In the genomic region with DNA sequence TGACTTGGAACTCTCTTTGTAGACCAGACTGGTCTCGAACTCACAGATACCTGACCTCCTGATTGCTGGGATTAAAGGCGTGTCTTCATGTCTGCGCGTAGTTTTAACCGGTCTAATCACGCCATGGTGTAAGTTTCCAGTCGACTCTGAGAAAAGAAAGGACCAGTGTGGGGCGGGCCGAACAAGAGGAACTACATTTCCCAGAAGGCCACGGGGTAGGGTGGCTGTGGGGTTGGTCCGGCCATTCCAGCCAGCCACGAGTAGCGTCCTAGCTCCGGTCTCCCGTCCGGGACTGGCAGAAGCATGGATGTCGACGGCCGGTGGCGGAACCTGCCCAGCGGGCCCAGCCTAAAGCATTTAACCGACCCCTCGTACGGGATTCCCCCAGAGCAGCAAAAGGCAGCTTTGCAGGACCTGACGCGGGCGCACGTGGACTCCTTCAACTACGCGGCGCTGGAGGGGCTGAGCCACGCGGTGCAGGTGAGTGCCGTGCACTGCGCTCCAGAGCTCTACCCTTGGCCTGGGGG, we compare ENCODE assay signal across 7 mouse cellular contexts. TPM values are rescaled to one million over a fixed set of nuclear protein-coding genes. Genes with fewer than 3 reads are reported as not detected.
DNase-seq lines count a peak whose midpoint lies in the region; ATAC-seq lines count a peak whose summit lies in the region.

Gene Polr1b (plus strand): TSS at position 212 of the 527 bp plus-strand sequence.

- H3K4me1 ChIP-seq in embryonic facial prominence, embryonic 12.5 days = 0 out of 2 replicates have a peak, but pooled peaks cover 5% of the 10 kb centered on the region
- H3K4me1 ChIP-seq in limb, embryonic 11.5 days (ENCODE audit: control insufficient read depth, insufficient read depth, low read length) = no peaks in the 10 kb centered on the region
- no peaks in the 10 kb centered on the region for H3K4me1 ChIP-seq in midbrain, embryonic 14.5 days (ENCODE audit: control insufficient read depth, insufficient read depth, low read length)

- DNase-seq in adrenal gland, postnatal 25 days = peak; percentile 85
- peak; percentile 99 for DNase-seq in heart, adult 11 months
- DNase-seq in kidney, adult 18-20 months = peak; percentile 93
- DNase-seq in limb, embryonic 11.5 days (ENCODE audit: low spot score) = peak; percentile 94
- DNase-seq in midbrain, embryonic 14.5 days = peak; percentile 94
- peak; percentile 78 to 87 for DNase-seq in spleen, adult 18-20 months

- ATAC-seq in embryonic facial prominence, embryonic 12.5 days (ENCODE audit: insufficient number of reproducible peaks, insufficient read depth, low FRiP score, low TSS enrichment) = peak; percentile 99
- ATAC-seq in limb, embryonic 11.5 days (ENCODE audit: insufficient number of reproducible peaks, low FRiP score, low TSS enrichment, low read depth) = peak; percentile 97
- peak; percentile 97 for ATAC-seq in midbrain, embryonic 14.5 days (ENCODE audit: low FRiP score, low TSS enrichment)

- peak within 1 kb of the TSS; percentile 67 for H3K4me2 ChIP-seq in embryonic facial prominence, embryonic 12.5 days (replicated peaks)
- H3K4me2 ChIP-seq in limb, embryonic 11.5 days (ENCODE audit: low read depth, severe bottlenecking) = peak within 1 kb of the TSS; percentile 73
- peak within 1 kb of the TSS; percentile 86 for H3K4me2 ChIP-seq in midbrain, embryonic 14.5 days (ENCODE audit: low read length)

- WGBS in embryonic facial prominence, embryonic 12.5 days = under 1% methylated on average over 35 of the region's 35 CpGs
- WGBS in limb, embryonic 11.5 days = under 1% methylated on average over 35 of the region's 35 CpGs
- under 1% methylated on average over 35 of the region's 35 CpGs for WGBS in midbrain, embryonic 14.5 days

- 0 out of 2 replicates have a peak within 1 kb of the TSS, but pooled peaks have one; percentile 27 for H3K27ac ChIP-seq in embryonic facial prominence, embryonic 12.5 days
- H3K27ac ChIP-seq in limb, embryonic 11.5 days (replicated peaks; ENCODE audit: low read depth, low read length) = no peak within 1 kb of the TSS
- H3K27ac ChIP-seq in midbrain, embryonic 14.5 days (replicated peaks; ENCODE audit: low read depth, low read length) = 0 out of 2 replicates have a peak within 1 kb of the TSS, but pooled peaks have one; percentile 13

- H3K9me3 ChIP-seq in embryonic facial prominence, embryonic 12.5 days = no peaks in the 10 kb centered on the region
- H3K9me3 ChIP-seq in limb, embryonic 11.5 days (ENCODE audit: control insufficient read depth, low read length) = no peaks in the 10 kb centered on the region
- H3K9me3 ChIP-seq in midbrain, embryonic 14.5 days (ENCODE audit: control insufficient read depth, low read length) = no peaks in the 10 kb centered on the region

- H3K9ac ChIP-seq in embryonic facial prominence, embryonic 12.5 days = peak within 1 kb of the TSS; percentile 68
- peak within 1 kb of the TSS; percentile 72 for H3K9ac ChIP-seq in limb, embryonic 11.5 days (ENCODE audit: low read length)
- H3K9ac ChIP-seq in midbrain, embryonic 14.5 days (replicated peaks; ENCODE audit: low read length) = peak within 1 kb of the TSS; percentile 65

- H3K4me3 ChIP-seq in embryonic facial prominence, embryonic 12.5 days = peak within 1 kb of the TSS; percentile 80
- peak within 1 kb of the TSS; percentile 75 for H3K4me3 ChIP-seq in limb, embryonic 11.5 days (ENCODE audit: low read depth, low read length)
- peak within 1 kb of the TSS; percentile 68 for H3K4me3 ChIP-seq in midbrain, embryonic 14.5 days (replicated peaks; ENCODE audit: low read depth, low read length)

- H3K27me3 ChIP-seq in embryonic facial prominence, embryonic 12.5 days = no peaks in the 10 kb centered on the region
- no peaks in the 10 kb centered on the region for H3K27me3 ChIP-seq in limb, embryonic 11.5 days (ENCODE audit: control insufficient read depth, insufficient read depth, low read length)
- H3K27me3 ChIP-seq in midbrain, embryonic 14.5 days (ENCODE audit: control insufficient read depth, insufficient read depth, low read length) = no peaks in the 10 kb centered on the region

- peaks cover 27% of the 10 kb centered on the region for H3K36me3 ChIP-seq in embryonic facial prominence, embryonic 12.5 days
- H3K36me3 ChIP-seq in limb, embryonic 11.5 days (ENCODE audit: control insufficient read depth, insufficient read depth, low read length) = peaks cover 5% of the 10 kb centered on the region
- peaks cover 29% of the 10 kb centered on the region for H3K36me3 ChIP-seq in midbrain, embryonic 14.5 days (ENCODE audit: control insufficient read depth, insufficient read depth, low read length)

RNA-seq across cellular contexts. Expression of gene Polr1b, which starts in this region (rescaled TPM):
- 21.6 and 23.5 TPM in 2 replicates for total RNA-seq in adrenal gland, postnatal 25 days (2021)
- 33.2 and 33.6 TPM in 2 replicates for polyA plus RNA-seq in embryonic facial prominence, embryonic 12.5 days (2016; fragmentation: Nextera tagmentation; extraction: Ambion mirVana)
- polyA plus RNA-seq in limb, embryonic 11.5 days (2014; fragmentation: Nextera tagmentation; extraction: Ambion mirVana) = 23.0 and 30.2 TPM in 2 replicates
- 8.3 and 9.5 TPM in 2 replicates for polyA plus RNA-seq in midbrain, embryonic 14.5 days (2014; fragmentation: Nextera tagmentation; extraction: Ambion mirVana)
